In genomic region chr8:57470863-57471262, GRCm38 (mm10) we compare ENCODE assay signal across 24 mouse cellular contexts. TPM values are rescaled to one million over a fixed set of nuclear protein-coding genes. Genes with fewer than 3 reads are reported as not detected.
DNase-seq lines count a peak whose midpoint lies in the region; ATAC-seq lines count a peak whose summit lies in the region.
"Had no signal": no experiment of that assay in that cellular context is flagged by ENCODE, and none has a peak within 500 bp of the region (broad histone marks: within the 10 kb centered on the region; RNA-seq: fewer than 3 reads in every experiment).

No protein-coding gene starts in this region.

- WGBS in heart, embryonic 13.5 days, result 94% methylated on average over 5 of the region's 5 CpGs
- 90% methylated on average over 5 of the region's 5 CpGs for WGBS in heart, embryonic 10.5 days
- WGBS in midbrain, embryonic 11.5 days, result 93% methylated on average over 5 of the region's 5 CpGs
- 95% methylated on average over 5 of the region's 5 CpGs for WGBS in midbrain, embryonic 15.5 days

- no peak overlapping the region for H3K4me3 ChIP-seq in heart, embryonic 13.5 days
- no peak overlapping the region for H3K4me3 ChIP-seq in heart, embryonic 10.5 days
- H3K4me3 ChIP-seq in midbrain, embryonic 11.5 days (ENCODE audit: low read depth, low read length), result no peak overlapping the region
- H3K4me3 ChIP-seq in midbrain, embryonic 15.5 days, result no peak overlapping the region

- H3K36me3 ChIP-seq in heart, embryonic 13.5 days, result no peaks in the 10 kb centered on the region
- H3K36me3 ChIP-seq in heart, embryonic 10.5 days, result no peaks in the 10 kb centered on the region
- no peaks in the 10 kb centered on the region for H3K36me3 ChIP-seq in midbrain, embryonic 11.5 days (ENCODE audit: control insufficient read depth, insufficient read depth, low read length)
- H3K36me3 ChIP-seq in midbrain, embryonic 15.5 days (replicated peaks), result no peaks in the 10 kb centered on the region
- H3K36me3 ChIP-seq: G1E had no signal

- peak; percentile 59 for DNase-seq in heart, adult 11 months
- no peak for DNase-seq in heart, postnatal 25 days (ENCODE audit: low spot score)
- DNase-seq in heart, embryonic 10.5 days (ENCODE audit: low spot score), result no peak
- peak; percentile 62 for DNase-seq in midbrain, embryonic 11.5 days (ENCODE audit: low spot score, missing footprints)
- DNase-seq: adrenal gland, adult 2 months; adrenal gland, adult 8-10 months; adrenal gland, postnatal 10 days; adrenal gland, postnatal 14 days; adrenal gland, postnatal 25 days; adrenal gland, postnatal 36 days; B cell, adult 2 months; cerebellum, adult 11 months; cerebellum, adult 11-12 months; cerebellum, adult 18-20 months had no signal

- intact Hi-C loops in heart, postnatal 25 days (cut with DNase I), result no loop called here

- H3K9ac ChIP-seq in heart, embryonic 13.5 days, result no peak overlapping the region
- no peak overlapping the region for H3K9ac ChIP-seq in midbrain, embryonic 11.5 days (ENCODE audit: low read length)
- no peak overlapping the region for H3K9ac ChIP-seq in midbrain, embryonic 15.5 days

- no peaks in the 10 kb centered on the region for H3K27me3 ChIP-seq in heart, embryonic 13.5 days (replicated peaks)
- H3K27me3 ChIP-seq in heart, embryonic 10.5 days (ENCODE audit: insufficient read depth, poor library complexity, severe bottlenecking), result no peaks in the 10 kb centered on the region
- no peaks in the 10 kb centered on the region for H3K27me3 ChIP-seq in midbrain, embryonic 11.5 days (ENCODE audit: control insufficient read depth, insufficient read depth, low read length)
- no peaks in the 10 kb centered on the region for H3K27me3 ChIP-seq in midbrain, embryonic 15.5 days (replicated peaks)
- H3K27me3 ChIP-seq: CH12.LX, Patski had no signal

- no peaks in the 10 kb centered on the region for H3K9me3 ChIP-seq in heart, embryonic 13.5 days
- no peaks in the 10 kb centered on the region for H3K9me3 ChIP-seq in heart, embryonic 10.5 days
- no peaks in the 10 kb centered on the region for H3K9me3 ChIP-seq in midbrain, embryonic 11.5 days (ENCODE audit: control insufficient read depth, low read length)
- no peaks in the 10 kb centered on the region for H3K9me3 ChIP-seq in midbrain, embryonic 15.5 days
- H3K9me3 ChIP-seq: G1E had no signal

- 0 out of 2 replicates have a peak overlapping the region, but pooled peaks have one; percentile 6 for H3K27ac ChIP-seq in heart, embryonic 13.5 days (replicated peaks)
- H3K27ac ChIP-seq in heart, embryonic 10.5 days, result no peak overlapping the region
- H3K27ac ChIP-seq in midbrain, embryonic 11.5 days (ENCODE audit: low read depth, low read length), result no peak overlapping the region
- no peak overlapping the region for H3K27ac ChIP-seq in midbrain, embryonic 15.5 days

- H3K4me1 ChIP-seq in heart, embryonic 13.5 days, result peaks cover 25% of the 10 kb centered on the region
- H3K4me1 ChIP-seq in heart, embryonic 10.5 days, result peaks cover 12% of the 10 kb centered on the region; the same call in 1 of the 2 replicates
- no peaks in the 10 kb centered on the region for H3K4me1 ChIP-seq in midbrain, embryonic 11.5 days (ENCODE audit: control insufficient read depth, insufficient read depth, low read length)
- no peaks in the 10 kb centered on the region for H3K4me1 ChIP-seq in midbrain, embryonic 15.5 days

- H3K4me2 ChIP-seq in heart, embryonic 13.5 days, result no peak overlapping the region
- no peak overlapping the region for H3K4me2 ChIP-seq in midbrain, embryonic 11.5 days
- no peak overlapping the region for H3K4me2 ChIP-seq in midbrain, embryonic 15.5 days

- no peak for ATAC-seq in heart, embryonic 13.5 days (ENCODE audit: extremely low read depth, insufficient number of reproducible peaks, low FRiP score, low TSS enrichment)
- ATAC-seq in midbrain, embryonic 11.5 days (ENCODE audit: low FRiP score), result no peak
- ATAC-seq in midbrain, embryonic 15.5 days (replicated peaks), result no peak
- ATAC-seq: activated CD4-positive, CD25-positive, alpha-beta regulatory T cell, adult 4 months; CD4-positive, CD25-positive, alpha-beta regulatory T cell, adult 4 months; Patski had no signal

RNA-seq across cellular contexts. Expression of gene Scrg1, which starts 15.1 kb away (rescaled TPM):
- total RNA-seq in heart, postnatal 25 days (2021), result not detected
- polyA plus RNA-seq in heart, embryonic 13.5 days (2015; fragmentation: Nextera tagmentation; extraction: Ambion mirVana), result 1.3 and 1.4 TPM in 2 replicates
- polyA plus RNA-seq in heart, embryonic 10.5 days (2016; fragmentation: Nextera tagmentation; extraction: Ambion mirVana), result 0.20 and 0.21 TPM in 2 replicates
- polyA plus RNA-seq in midbrain, embryonic 11.5 days (2014; fragmentation: Nextera tagmentation; extraction: Ambion mirVana), result 0.27 TPM in 1 of 2 replicates, not detected in the other
- polyA plus RNA-seq in midbrain, embryonic 15.5 days (2015; fragmentation: Nextera tagmentation; extraction: Ambion mirVana), result 8.1 and 8.5 TPM in 2 replicates
- total RNA-seq: adrenal gland, postnatal 25 days; CH12.LX; ES-E14; G1E; MEL had no signal
- polyA plus RNA-seq: activated CD4-positive, CD25-positive, alpha-beta regulatory T cell, adult 4 months; adrenal gland, adult 2 months; C2C12; CD4-positive, CD25-positive, alpha-beta regulatory T cell, adult 4 months; G1E; Patski had no signal

RNA-seq across cellular contexts. Expression of gene Sap30, which starts 16.8 kb away (rescaled TPM):
- 10 to 100 TPM; 13.9 to 16.1 TPM for total RNA-seq in heart, postnatal 25 days (2021)
- 45.8 and 47.5 TPM in 2 replicates for polyA plus RNA-seq in heart, embryonic 13.5 days (2015; fragmentation: Nextera tagmentation; extraction: Ambion mirVana)
- polyA plus RNA-seq in heart, embryonic 10.5 days (2016; fragmentation: Nextera tagmentation; extraction: Ambion mirVana), result 45.3 and 66.4 TPM in 2 replicates
- polyA plus RNA-seq in midbrain, embryonic 11.5 days (2014; fragmentation: Nextera tagmentation; extraction: Ambion mirVana), result 119 and 123 TPM in 2 replicates
- polyA plus RNA-seq in midbrain, embryonic 15.5 days (2015; fragmentation: Nextera tagmentation; extraction: Ambion mirVana), result 32.6 and 33.4 TPM in 2 replicates

RNA-seq across cellular contexts. Expression of gene Hmgb2, which starts 40.8 kb away (rescaled TPM):
- total RNA-seq in heart, postnatal 25 days (2021), result 10 to 100 TPM; 18.2 to 19.2 TPM
- 221 and 261 TPM in 2 replicates for polyA plus RNA-seq in heart, embryonic 13.5 days (2015; fragmentation: Nextera tagmentation; extraction: Ambion mirVana)
- polyA plus RNA-seq in heart, embryonic 10.5 days (2016; fragmentation: Nextera tagmentation; extraction: Ambion mirVana), result 284 and 384 TPM in 2 replicates
- 628 and 641 TPM in 2 replicates for polyA plus RNA-seq in midbrain, embryonic 11.5 days (2014; fragmentation: Nextera tagmentation; extraction: Ambion mirVana)
- polyA plus RNA-seq in midbrain, embryonic 15.5 days (2015; fragmentation: Nextera tagmentation; extraction: Ambion mirVana), result 46.1 and 61.2 TPM in 2 replicates

Comparison
In these comparisons a context has a peak if more than half of its experiments do, and no peak if none do; other contexts are left out.
1. DNase-seq: peak in heart, adult 11 months (single experiment) and midbrain, embryonic 11.5 days (single experiment); none in heart, postnatal 25 days (single experiment) and heart, embryonic 10.5 days (single experiment).